Mouse (Mus musculus): ENCODE results near the gene Bcar1.

Gene Bcar1

GRCm38 (mm10) chr8:111714295-111714694, 29.3 kb downstream of the Bcar1 start:
- WGBS = 77% methylated on average over 12 of the region's 12 CpGs

- 89% methylated on average over 25 of the region's 25 CpGs for WGBS
These were observed 29.8 kb downstream of the Bcar1 start for GRCm38 (mm10) chr8:111713817-111714216.

- 83% methylated on average over 11 of the region's 11 CpGs for WGBS
These were observed 30.3 kb downstream of the Bcar1 start for GRCm38 (mm10) chr8:111713291-111713690.

GRCm38 (mm10) chr8:111712588-111712987, 31.0 kb downstream of the Bcar1 start:
- WGBS = 68% methylated on average over 6 of the region's 6 CpGs

GRCm38 (mm10) chr8:111712135-111712534, 31.5 kb downstream of the Bcar1 start:
- 43% methylated on average over 9 of the region's 9 CpGs for WGBS

- WGBS = 88% methylated on average over 20 of the region's 20 CpGs
These were observed 32.7 kb downstream of the Bcar1 start for GRCm38 (mm10) chr8:111710777-111711485.

GRCm38 (mm10) chr8:111709223-111709622, 34.4 kb downstream of the Bcar1 start:
- 92% methylated on average over 1 of the region's 1 CpGs for WGBS

- 80% methylated on average over 6 of the region's 6 CpGs for WGBS
These were observed 35.3 kb downstream of the Bcar1 start for GRCm38 (mm10) chr8:111708265-111708664.

- 62% methylated on average over 5 of the region's 5 CpGs for WGBS
These were observed 37.9 kb downstream of the Bcar1 start for GRCm38 (mm10) chr8:111705699-111706098.

GRCm38 (mm10) chr8:111705222-111705621, 38.4 kb downstream of the Bcar1 start:
- WGBS = 81% methylated on average over 3 of the region's 3 CpGs

GRCm38 (mm10) chr8:111704585-111704984, 39.0 kb downstream of the Bcar1 start:
- WGBS = 92% methylated on average over 12 of the region's 12 CpGs

GRCm38 (mm10) chr8:111701380-111701779, 42.2 kb downstream of the Bcar1 start:
- WGBS = 92% methylated on average over 9 of the region's 9 CpGs

GRCm38 (mm10) chr8:111700740-111701139, 42.9 kb downstream of the Bcar1 start:
- 90% methylated on average over 5 of the region's 5 CpGs for WGBS

- 85% methylated on average over 3 of the region's 3 CpGs for WGBS
These were observed 43.4 kb downstream of the Bcar1 start for GRCm38 (mm10) chr8:111700201-111700600.

GRCm38 (mm10) chr8:111699035-111699434, 44.6 kb downstream of the Bcar1 start:
- WGBS = 32% methylated on average over 1 of the region's 1 CpGs

GRCm38 (mm10) chr8:111697655-111698054, 46.0 kb downstream of the Bcar1 start:
- WGBS = 88% methylated on average over 10 of the region's 10 CpGs

- WGBS = 56% methylated on average over 7 of the region's 7 CpGs
These were observed 48.2 kb downstream of the Bcar1 start for GRCm38 (mm10) chr8:111695441-111695840.

GRCm38 (mm10) chr8:111693261-111693741, 50.3 kb downstream of the Bcar1 start:
- 71% methylated on average over 6 of the region's 6 CpGs for WGBS

- 80% methylated on average over 2 of the region's 2 CpGs for WGBS
These were observed 52.6 kb downstream of the Bcar1 start, which contains the start of gene Ctrb1 for GRCm38 (mm10) chr8:111690960-111691445. Ctrb1 (minus strand) TSS chr8:111691010.

GRCm38 (mm10) chr8:111686881-111687280, 56.7 kb downstream of the Bcar1 start:
- 89% methylated on average over 13 of the region's 13 CpGs for WGBS

GRCm38 (mm10) chr8:111682521-111682920, 61.1 kb downstream of the Bcar1 start:
- WGBS = 49% methylated on average over 9 of the region's 9 CpGs

GRCm38 (mm10) chr8:111681153-111681552, 62.5 kb downstream of the Bcar1 start:
- 68% methylated on average over 11 of the region's 11 CpGs for WGBS

GRCm38 (mm10) chr8:111680423-111681028, 63.1 kb downstream of the Bcar1 start:
- WGBS = 46% methylated on average over 17 of the region's 17 CpGs

Measured in cerebral cortex, adult 2 months (tissue).